Mouse (Mus musculus) hematopoietic stem cell, adult 5-6 weeks (primary cell): Measurements from ENCODE around the gene Hsd3b4. TPM values are rescaled to one million over a fixed set of nuclear protein-coding genes. Genes with fewer than 3 reads are reported as not detected.

ENCODE experiments used
- total RNA-seq: library from RNA; stranded (forward); fragments of 172-1452, 232-1000 nt; gene quantifications from 2 replicates; pipeline ENCODE4 v1.2.3, GENCODE M21; 2017

Gene Hsd3b4
- total RNA-seq, 1 experiment from 2014 or later, result not detected

Other genes starting within 250 kb of the Hsd3b4 start
- gene Hmgcs2, start 230.1 kb downstream of the Hsd3b4 start, total RNA-seq, result 0.25 and 0.30 TPM in 2 replicates
- gene Phgdh, start 170.5 kb downstream of the Hsd3b4 start, total RNA-seq, result 434 and 475 TPM in 2 replicates
- 1.3 and 1.9 TPM in 2 replicates for gene Zfp697, start 128.1 kb downstream of the Hsd3b4 start, total RNA-seq
- gene Gm4450, start 53.4 kb downstream of the Hsd3b4 start, total RNA-seq, result not detected in 2 replicates
- gene Gm10681, start 78.3 kb upstream of the Hsd3b4 start, total RNA-seq, result not detected in 2 replicates
- not detected in 2 replicates for gene Hsd3b5, start 119.7 kb upstream of the Hsd3b4 start, total RNA-seq
- not detected in 2 replicates for gene Hsd3b2, start 214.0 kb upstream of the Hsd3b4 start, total RNA-seq